Mouse (Mus musculus) lung, postnatal 4 days (tissue): ENCODE measurements around the gene Bik.
A peak's percentile ranks its signal among the peaks of the same experiment; 100 is the strongest.

Source experiments
- DNase-seq, 2 experiments: peaks; one replicate each; pipeline ENCODE4 v3.0.0; 2021

The Bik gene

DNA sequence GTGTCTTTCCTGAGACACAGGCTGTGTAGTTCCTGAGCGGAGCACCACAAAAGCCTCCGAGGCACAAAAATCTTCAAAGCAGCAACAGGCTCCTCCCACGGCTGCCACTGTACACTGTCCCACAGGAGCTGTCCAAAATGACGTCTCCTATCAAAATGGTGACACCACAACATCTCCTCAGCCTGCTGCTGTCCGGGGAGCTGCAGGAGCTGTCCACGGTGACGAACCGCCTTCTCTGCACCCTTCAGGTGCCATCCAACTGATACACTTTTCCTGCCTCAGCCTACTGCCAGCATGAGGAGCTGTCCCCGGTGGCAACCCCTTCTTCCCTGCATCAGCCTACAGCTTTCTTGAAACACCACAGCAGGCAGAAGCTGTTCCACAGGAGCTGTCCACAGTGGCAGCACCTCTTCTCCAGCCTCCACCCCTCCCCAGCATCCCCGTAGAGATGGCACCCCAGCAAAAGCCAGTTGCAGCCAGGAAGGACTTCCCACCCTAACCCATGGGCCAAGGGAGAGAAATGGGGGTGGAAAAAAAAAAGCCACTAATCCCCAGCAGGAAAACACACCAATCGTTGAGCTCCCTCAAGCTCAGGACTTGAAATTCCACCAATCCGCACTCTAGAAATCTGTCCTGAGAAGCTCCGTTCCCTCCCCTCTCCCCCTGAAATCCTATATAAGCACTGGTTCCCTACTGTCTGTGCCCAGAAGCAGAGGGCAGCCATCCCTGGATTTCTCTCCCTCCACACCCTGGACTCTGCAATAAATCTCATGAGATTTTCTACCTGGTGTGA lies 14.0 kb upstream of the Bik start:
- DNase-seq, result no peak

DNA sequence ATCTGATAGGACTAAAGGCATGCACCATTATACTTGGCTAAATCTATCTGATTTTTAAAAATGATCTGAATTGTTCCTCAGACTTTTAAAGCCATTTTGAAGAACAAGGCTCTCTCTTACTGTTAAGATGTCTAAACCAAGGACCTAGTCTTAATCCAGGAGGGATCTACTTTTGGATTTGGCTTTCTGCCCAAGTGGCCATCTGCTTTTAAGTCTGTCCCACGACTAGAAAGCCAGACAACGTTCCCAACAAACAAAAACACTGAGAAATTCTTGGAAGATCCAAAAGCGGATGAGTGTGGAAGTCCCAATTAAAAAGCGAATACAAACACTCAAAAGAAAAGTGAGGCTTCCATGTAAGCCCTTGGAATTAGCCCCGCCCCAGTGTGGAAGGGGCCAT lies 11.6 kb upstream of the Bik start:
- no peak for DNase-seq

DNA sequence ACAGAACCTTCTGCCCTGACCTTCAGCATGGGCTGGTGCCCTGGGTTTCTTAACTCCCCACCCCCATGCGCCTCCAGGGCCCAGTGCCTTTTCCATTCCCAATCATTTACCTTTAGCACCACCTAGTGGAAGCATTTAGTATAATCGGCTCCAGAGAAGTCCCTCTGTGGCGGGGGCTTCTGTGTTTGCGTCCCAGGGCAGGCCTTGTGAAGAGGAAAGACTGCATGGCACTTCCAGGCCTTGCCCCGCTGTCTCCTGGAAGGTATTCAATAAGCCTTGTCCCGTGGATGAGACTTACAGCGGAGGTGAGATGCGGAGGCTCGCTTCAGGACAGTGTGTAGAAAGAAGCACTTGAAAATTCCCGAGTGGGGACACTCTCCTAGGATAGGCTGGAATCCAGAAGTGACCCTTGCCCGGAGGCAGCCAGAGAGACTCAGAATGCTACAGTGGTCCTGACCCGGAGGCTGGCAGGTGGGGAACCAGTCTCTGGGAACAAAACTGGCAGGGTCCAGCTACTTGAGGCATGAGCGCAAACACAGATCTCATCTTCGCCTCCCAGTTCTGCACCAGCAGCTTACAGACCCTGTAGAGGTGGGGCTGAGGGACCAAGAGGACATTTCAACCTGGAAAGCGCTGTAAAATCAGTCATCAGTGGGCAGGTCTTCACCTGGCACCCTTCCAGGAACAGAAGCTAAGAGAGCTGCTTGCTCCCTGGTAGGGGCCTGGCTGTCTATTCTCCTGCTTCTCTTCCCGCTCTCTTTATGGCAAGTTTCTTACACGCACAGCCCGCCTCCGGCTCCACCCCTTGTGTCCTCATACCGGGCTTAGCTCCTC lies 8.2 kb upstream of the Bik start:
- peak; percentile 68 for DNase-seq

DNA sequence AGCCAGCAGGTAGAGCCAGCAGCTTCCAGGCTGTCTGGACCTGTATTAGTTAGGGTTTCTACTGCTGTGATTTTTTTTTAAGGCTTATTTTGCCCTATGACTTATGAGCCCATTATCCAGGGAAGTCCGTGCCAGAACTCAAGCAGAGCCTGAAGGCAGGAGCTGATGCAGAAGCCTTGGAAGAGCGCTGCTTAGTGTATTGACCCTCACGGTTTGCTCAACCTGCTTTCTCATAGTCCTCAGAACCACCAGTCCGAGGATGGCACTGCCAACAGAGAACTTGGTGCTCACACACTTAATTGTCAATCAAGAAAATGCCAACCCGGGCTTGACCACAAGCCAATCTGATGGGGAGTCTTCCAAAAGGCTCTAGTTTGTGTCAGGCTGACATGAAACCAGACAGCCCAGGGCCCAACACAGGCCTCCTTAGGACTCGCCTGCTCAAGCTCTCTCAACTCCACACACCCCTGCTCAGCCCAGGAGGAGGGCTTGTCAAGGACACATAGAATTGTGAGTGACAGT lies 5.7 kb upstream of the Bik start:
- no peak for DNase-seq

DNA sequence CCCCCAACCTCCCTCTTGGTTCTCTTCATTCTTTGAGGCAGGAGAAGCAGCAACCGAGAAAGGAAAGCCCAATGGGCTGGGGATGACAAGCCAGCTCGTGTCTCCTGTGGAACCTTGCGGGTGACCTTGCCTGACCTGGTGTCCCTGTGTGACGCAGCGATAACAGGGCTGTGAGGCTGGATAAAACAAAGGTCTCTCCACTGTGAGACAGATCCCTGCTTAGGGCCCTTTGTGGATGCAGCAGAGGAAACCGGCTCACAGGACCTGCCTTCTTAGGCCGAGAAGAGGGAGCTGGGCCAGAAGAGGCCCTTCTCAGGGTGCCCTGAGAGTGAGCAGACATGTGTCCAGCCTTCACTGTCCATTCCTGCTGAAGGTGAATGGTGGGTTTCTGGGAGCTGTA lies 3.5 kb upstream of the Bik start:
- DNase-seq, result no peak

DNA sequence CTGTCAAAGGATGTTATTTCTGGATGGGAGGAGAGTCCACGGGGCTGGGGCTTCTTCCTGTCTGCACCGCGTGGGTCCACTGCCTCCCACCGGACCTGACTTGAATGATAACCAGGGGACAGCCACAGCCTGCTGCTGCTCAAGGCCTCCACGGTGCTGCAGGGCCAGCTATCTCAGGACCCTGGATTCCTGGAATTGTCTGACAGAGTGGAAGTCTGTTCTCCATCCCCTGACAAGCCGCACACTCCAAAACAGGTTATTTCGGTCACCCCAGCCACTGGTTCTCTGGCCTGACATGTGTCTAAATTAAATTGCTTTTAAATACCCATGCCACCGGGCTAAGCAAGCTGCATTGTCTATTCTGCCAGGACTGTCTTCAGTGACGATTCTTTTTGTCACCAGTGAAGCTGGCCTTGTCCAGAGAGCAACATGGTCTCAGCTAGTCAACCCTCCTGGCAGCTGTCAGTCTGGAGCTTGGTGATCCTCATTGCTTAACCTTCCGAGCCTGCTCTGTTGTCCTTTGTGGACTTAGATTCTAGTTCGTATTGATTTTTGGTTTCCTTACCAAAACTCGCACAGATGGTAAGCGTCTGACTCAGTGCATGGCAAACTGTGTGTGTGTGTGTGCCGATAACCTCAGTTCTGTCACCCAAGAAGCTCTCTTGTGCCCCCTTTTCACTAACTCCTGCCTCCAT lies 2.9 kb upstream of the Bik start:
- no peak for DNase-seq

DNA sequence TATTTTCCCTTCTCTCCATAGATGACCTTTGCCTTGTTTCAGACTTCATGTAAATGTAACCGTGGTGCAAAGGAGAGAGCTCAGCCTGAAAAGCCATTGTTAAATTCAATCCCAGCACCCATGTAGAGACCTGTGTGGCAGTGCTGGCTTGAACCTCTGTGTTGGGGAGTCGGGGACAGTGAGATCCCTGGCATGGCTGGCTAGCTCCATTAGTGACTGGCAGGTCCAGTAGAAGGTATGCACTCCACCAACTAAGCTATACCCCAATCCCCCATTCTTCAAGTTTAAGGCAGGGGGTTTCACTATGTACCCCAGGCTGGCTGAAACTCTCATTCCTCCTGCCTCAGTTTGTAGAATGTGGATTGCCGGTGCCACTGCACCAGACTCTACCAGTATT lies 2.3 kb upstream of the Bik start:
- DNase-seq, result no peak

DNA sequence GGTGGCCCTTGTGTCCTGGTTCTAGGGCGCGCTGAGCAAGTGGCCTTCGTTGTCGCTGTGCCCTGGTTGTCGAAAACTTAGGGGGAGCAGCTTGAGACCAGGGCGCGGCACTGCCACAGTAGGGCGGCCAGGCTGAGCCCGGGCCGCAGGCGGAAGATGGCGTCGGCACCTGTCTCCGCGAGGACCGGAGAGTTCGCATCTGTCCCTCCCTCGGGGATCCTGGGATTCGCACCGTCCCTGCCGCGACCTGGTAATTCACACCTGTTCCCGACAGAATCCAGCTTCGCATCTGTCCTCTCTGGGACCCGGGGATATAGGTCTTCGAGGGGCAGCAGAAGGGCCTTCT lies 403 bp downstream of the Bik start:
- DNase-seq, result no peak

DNA sequence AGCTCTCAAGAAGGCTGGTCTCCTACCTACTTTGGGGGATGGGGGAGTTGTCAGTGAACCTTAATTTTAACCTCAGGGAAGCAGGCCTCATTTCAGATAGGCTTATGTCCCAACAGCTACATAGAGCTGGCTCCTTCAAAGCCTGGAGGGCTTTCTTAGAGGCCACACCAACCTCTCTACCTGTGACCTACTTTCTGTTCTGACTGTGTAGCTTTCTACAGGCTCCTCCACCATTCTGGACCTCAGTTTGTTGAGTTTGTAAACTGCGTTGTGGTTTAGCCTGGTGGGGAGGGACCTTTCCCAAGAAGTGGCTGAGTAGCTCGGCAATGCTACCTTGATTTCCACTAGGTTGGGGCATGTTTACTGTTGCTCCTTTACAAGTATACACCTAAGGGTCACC lies 1.1 kb downstream of the Bik start:
- no peak for DNase-seq

DNA sequence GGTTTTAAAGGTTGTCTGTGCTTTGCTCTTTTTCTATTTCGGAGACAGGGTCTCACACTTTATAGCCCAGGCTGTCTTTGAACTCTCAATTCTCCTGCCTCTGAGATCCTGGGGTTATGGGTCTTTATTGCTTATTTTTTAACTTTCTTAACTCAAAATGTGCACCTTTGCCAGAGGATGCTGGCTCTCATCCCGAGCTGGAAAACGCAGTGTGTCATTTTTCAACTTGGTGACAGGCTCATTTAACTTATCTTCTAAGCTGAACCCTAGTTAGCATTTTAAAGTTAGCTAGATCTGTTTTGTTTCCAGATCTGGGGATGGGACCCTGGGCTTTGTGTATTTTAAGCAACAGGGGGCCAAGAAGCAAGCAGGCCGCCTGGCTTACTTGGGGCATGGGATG lies 2.2 kb downstream of the Bik start:
- no peak for DNase-seq

DNA sequence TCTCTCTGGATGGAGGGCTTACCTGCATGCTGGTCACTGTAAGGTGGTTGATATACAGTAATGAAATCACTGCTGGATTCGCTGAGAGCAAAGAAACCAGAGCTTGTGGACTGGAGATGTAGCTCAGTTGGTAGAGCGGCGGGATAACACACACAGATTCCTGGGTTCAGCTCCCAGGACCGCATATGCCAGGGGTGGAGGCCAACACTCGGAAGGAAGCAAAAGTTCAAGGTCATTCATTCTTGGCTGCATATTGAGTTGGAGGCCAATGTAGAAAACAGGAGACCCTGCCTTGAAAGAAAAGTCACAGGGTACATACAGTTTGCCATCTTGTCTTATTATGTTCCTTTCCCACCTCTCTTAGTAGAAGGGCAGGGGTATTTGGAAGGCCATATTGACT lies 3.1 kb downstream of the Bik start:
- DNase-seq, result peak; percentile 47 to 55

DNA sequence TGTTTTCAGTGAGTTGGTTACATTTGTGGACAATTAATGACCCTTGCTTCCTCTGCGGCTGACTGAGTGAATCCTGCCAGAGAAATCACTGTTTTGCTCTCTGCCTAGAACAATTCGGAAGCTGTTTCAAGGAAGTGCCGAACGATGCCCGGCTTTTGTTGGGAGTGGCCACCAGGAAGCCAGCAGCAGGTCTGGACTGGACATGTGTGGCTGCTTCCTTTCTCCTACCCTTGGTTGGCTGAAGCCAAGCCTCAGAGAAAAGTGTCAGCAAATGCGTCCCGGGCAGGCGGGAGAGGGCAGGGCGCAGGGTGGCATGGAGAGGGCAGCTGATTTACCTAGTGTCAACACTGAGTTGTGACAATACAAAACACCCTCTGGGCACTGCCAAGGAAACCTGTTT lies 3.6 kb downstream of the Bik start:
- peak; percentile 74 to 87 for DNase-seq

DNA sequence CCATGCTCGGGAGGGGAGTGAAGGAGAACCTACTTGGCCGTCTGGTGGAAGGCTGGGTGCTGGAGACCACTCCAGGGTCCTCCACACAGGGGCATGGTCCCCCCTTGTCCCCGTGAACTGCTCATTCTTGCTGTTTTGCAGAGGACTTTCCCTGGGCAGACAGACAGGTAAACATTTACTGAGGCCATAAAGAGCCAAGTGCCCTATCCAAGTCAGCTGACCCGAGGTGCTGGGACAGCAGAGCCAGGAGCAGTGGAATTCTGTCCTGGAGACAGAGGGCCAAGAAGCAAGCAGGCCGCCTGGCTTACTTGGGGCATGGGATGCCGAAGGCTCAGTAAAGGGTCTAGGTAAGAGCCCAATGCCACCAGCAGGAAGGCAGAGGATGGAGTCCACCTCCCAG lies 4.0 kb downstream of the Bik start:
- DNase-seq, result no peak

DNA sequence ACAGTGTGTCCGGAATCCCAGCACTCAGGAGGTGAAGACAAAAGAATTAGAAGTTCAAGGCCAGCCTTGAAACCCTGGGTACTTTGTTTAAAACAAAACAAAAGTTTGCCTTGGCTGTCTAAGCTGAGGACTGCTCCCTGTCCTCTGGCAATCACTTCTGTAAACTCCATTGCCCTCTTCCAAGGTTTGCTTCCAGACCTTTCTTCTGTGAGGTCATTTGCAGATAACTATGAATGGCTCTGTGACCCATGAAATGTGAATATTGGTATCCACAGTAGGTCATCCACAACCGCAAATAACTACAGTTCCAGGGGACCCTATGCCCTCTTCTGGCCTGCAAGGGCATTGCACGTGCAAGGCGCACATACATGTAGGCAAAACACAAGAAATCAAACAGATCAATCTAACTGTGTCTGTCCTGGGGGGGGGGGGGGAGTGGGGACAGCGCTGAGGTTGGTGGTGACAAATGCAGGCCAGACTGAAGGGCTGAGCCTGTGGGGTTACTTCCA lies 5.4 kb downstream of the Bik start:
- DNase-seq, result peak in 1 of 2 experiments; percentile 30

DNA sequence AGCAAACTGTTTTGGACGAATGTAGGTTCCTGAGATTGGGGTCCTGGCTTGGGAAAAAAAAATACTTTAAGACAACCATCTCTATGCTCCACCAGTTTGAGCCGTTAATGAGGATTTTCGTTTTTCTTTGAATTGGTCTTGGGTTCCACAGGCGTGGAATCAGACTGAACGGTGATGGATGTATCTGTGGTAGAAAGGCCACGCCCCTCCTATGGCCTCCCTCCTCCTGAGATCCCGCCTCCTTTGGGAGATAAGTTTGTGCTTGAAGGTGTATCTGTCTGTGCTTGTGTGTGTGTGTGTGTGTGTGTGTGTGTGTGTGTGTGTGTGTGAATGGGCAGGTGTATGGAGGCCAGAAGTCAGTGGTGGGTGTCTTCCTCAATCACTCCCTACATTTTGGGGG lies 5.9 kb downstream of the Bik start:
- DNase-seq, result no peak

DNA sequence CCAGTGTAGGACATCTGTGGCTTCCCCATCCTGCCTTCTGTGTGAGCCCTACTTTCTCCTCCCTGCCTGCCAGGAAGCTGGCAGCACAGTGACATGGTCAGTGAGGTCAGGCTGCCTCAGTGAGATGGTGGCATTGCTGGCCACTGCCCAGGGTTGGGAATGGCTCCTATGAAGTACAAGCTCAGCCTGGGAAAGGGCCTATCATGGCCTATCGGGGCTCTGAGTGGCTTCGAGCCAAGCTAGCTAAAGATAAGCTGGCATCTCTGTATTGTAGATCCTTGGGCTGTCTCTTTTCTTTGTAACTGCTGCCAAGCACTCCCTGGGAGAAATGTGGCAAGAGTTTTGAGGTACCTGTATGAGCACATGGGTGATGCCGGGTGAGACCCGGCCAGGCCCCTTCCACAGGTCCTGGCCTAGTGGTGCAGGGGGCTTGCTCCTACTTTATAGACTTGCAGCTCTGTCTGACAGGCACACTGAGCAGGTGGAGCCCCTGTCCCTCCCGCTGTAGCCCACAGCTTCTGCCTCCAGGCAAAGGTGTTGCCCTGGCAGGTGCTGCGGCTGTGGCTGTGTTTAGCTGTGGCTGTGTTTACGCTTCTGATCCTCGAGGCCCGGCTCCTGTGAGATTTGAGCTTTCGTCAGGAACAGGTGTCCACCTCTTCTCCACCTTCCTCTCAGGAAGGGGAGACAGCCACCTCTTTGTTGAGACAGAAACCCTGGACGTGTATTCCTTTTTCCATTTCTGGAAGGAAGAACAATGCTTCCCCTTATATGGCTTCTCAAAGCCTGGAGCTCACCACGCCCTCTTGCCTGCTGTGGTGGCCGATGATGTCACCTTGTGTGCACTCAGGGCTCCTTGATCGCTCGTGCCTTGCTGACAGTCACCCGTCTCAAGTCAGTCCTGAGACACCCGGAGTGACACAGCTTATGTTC lies 8.6 kb downstream of the Bik start:
- DNase-seq, result peak; percentile 55

DNA sequence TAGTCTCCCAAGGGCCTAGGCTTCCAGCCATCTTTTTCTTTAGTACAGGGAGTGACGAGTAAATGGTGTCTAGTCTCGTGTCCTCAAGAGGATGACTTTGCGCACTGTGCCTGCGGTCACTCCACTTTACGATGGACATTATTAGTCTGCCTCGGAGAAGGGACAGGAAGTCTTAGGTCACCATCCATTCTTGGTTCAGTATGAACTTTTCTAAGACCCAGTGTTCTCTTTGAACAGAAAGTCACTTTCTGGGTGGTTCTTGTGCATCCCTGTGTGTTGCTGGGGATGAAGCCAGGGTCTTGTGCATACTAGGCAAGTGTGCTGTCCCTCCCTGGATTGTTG lies 9.2 kb downstream of the Bik start:
- no peak for DNase-seq

DNA sequence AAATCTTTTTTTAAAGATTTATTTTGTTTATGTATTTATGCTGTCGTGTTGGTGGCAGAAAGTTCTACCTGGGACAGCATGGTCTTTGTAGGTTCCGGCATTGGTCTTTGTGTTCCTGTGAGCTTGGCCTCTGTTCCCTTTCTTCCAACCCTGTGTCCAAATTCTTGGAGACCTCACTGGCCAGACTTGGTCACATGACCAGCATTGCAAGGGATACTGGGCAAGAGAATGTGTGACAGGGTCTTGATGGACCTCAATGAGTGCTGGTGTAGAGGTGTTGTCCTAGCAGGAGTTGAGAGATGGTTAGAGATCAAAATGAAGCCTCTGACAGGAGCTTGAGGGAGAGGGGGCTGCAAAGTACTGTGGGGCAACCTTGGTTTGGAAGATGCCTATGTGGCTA lies 12.2 kb downstream of the Bik start:
- no peak for DNase-seq

DNA sequence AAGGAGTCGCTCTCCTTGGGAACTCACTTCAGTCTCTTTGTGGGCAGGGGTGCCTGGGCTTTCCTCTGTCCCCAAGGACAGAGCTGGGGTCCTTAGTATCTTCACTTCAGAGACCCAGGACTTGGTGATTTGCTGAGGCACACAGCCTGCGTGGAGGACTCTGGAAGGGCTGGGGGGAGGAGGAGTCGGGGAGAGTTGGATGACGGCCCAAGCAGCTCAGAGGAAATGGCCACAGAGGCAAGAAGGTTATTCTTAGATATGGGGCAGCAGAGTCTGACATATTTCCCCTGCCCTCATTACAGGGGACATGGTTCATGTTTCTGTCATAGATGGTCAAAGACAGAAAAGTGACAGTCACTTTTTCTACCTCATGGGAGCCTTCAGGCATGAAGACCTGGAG lies 13.2 kb downstream of the Bik start:
- peak; percentile 69 to 75 for DNase-seq

DNA sequence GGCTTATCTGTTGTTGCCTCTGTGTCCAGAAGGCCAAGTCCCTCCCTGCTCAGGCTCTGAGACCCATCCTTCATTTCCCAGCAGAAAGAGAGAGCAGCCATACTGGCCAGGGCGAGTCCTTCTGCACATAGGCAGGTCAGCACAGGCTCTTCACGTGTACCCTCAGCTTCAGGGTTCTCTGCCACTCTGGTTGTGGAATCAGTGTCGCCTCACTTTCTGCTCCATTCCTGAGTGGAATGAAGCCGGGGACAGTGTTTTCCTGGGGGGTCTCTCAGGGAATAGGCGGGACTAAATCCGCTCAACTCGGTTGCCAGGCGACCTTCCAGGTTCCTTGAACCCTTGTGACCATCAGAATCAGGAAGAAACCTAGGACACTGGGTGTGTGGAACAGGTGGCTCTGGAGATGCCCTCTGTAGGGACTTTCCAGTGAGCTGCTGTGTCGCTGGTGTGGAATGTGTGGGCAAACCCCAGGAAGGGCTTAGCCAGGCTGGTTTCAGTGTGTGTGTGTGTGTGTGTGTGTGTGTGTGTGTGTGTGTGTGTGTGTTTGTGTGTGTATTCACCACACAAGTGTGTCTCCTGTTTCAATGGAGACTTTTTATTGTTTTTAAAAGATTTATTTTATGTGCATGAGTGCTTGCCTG lies 15.1 kb downstream of the Bik start:
- peak in 1 of 2 experiments; percentile 42 for DNase-seq

DNA sequence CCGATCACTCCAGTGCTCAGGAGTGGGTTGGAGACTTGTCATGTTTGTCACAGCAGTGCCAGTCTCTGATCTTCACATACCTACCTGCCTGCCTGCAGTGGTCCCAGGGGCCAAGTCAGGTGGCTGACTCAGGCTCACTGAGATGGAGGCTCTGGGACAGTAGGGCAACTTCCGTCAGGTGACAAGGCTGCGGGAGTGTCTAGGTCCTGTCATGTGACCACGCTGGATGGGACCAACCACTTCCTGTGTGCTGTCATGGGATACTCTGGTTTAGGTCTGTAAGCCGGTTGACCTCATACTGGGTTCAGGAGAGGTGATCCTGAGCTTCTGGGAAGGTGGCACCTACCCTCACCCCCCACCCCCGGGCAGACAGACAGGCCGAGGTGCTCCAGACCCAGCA lies 19.4 kb downstream of the Bik start:
- DNase-seq, result no peak

DNA sequence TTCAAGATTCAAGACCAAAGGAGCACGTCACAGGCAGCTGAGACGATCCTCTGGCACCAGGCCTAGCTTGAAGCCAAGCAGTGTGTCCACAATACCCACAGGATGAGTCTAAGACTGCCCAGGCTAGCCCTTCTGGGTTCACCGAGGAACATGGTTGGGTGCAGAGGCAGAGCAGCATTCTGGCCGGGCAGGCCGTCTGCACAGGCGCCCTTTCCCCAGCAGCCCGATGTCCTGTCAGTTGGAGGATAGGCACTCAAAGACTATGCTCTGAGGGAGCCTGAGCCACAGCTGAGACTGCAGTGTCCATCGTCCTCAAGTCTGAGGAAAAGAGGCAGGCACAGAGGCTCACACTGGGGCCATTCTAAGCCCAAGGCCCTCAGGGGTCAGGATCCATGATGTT lies 20.5 kb downstream of the Bik start:
- DNase-seq, result no peak
